Mouse (Mus musculus) G1E (cell line): ENCODE results near the gene Sorcs3. TPM values are rescaled to one million over a fixed set of nuclear protein-coding genes. Genes with fewer than 3 reads are reported as not detected.

Experiments
- ATAC-seq: 2 replicates; pipeline ENCODE4 v1.8.0; 2016; ENCODE audit warnings: mild to moderate bottlenecking; ENCODE audit not compliant: insufficient number of reproducible peaks, poor library complexity, low FRiP score, severe bottlenecking; ENCODE audit errors: extremely low read depth
- DNase-seq: peaks from one replicate; pipeline ENCODE4 v3.0.0; 2012; ENCODE audit warnings: low spot score
- H3K27me3 ChIP-seq: 2 replicates; pipeline ENCODE4 v1.6.1; 2012; ENCODE audit warnings: mild to moderate bottlenecking, low read length, inconsistent platforms; ENCODE audit not compliant: insufficient read depth
- H3K36me3 ChIP-seq: replicated peaks from 2 replicates; pipeline ENCODE3; 2012; ENCODE audit warnings: mild to moderate bottlenecking, inconsistent platforms
- H3K4me1 ChIP-seq: 2 replicates; pipeline ENCODE4 v1.6.1; 2012; ENCODE audit warnings: low read depth, low read length, inconsistent platforms, mixed read lengths; ENCODE audit not compliant: insufficient read depth
- H3K4me3 ChIP-seq: 2 replicates; pipeline ENCODE4 v1.5.1; 2012; ENCODE audit warnings: low read depth, mild to moderate bottlenecking, inconsistent platforms, low read length, moderate library complexity, mixed read lengths
- H3K9me3 ChIP-seq: replicated peaks from 2 replicates; pipeline ENCODE4 v1.6.1; 2012; ENCODE audit warnings: inconsistent platforms
- CTCF ChIP-seq: IDR thresholded peaks from 2 replicates; pipeline ENCODE4 v1.5.1; 2012; ENCODE audit warnings: low read depth, low read length, inconsistent platforms, mixed read lengths
- GATA1 ChIP-seq: IDR thresholded peaks from 2 replicates; pipeline ENCODE4 v1.6.1; 2012; ENCODE audit warnings: borderline replicate concordance, low read length, inconsistent platforms, mixed read lengths
- GATA2 ChIP-seq: IDR thresholded peaks from 2 replicates; pipeline ENCODE4 v1.6.1; 2012; ENCODE audit warnings: low read depth, low read length, inconsistent platforms, borderline replicate concordance
- POLR2AphosphoS5 ChIP-seq: IDR thresholded peaks from 2 replicates; pipeline ENCODE4 v1.6.1; 2012; ENCODE audit warnings: low read depth, low read length, inconsistent platforms; ENCODE audit not compliant: insufficient replicate concordance
- TAL1 ChIP-seq: conservative IDR thresholded peaks from 2 replicates; pipeline ENCODE4 v1.6.1; 2012; ENCODE audit warnings: low read depth, low read length, inconsistent platforms, mixed read lengths
- polyA plus RNA-seq: library from polyadenylated mRNA; stranded (reverse); fragments of >175 nt; gene quantifications from 2 replicates; pipeline ENCODE4 v1.2.3, GENCODE M21; 2012
- total RNA-seq, 2 experiments: library from RNA; stranded (forward) in 1 of 2; stranded (reverse) in 1 of 2; fragments of 200-1000 nt in 1 of 2; fragments of >200 nt in 1 of 2; fragmentation: Nextera tagmentation in 1 of 2; gene quantifications; 2 replicates each; pipeline ENCODE4 v1.2.3; 2014 to 2017

The Sorcs3 gene
- total and polyA plus RNA-seq, 3 experiments = not detected

- peak; percentile 22; the same call in 1 of the 2 replicates for ATAC-seq
- no peaks in the 10 kb centered on the region for H3K27me3 ChIP-seq
Observed at GRCm38 (mm10) chr19:48237786-48238372, 32.1 kb downstream of the Sorcs3 start.

GRCm38 (mm10) chr19:48238391-48238790 is 32.6 kb downstream of the Sorcs3 start:
- Histone ChIP-seq H3K36me3 (no peaks in the 10 kb centered on the region), H3K9me3 (peaks cover 75% of the 10 kb centered on the region), H3K4me3 (no peak overlapping the region), H3K4me1 (no peaks in the 10 kb centered on the region), H3K27me3 (no peaks in the 10 kb centered on the region)
- TF ChIP-seq TAL1 (no peak), POLR2AphosphoS5 (no peak), GATA1 (no peak), CTCF (no peak), GATA2 (no peak)
- ATAC-seq (no peak), DNase-seq (no peak)

More at GRCm38 (mm10) chr19:48237786-48238372, 32.1 kb downstream of the Sorcs3 start:
- Histone ChIP-seq H3K4me1 (no peaks in the 10 kb centered on the region), H3K4me3 (no peak overlapping the region), H3K36me3 (no peaks in the 10 kb centered on the region), H3K9me3 (peaks cover 72% of the 10 kb centered on the region)
- no peak for DNase-seq
- no peak for TF ChIP-seq POLR2AphosphoS5
- no peak for TF ChIP-seq TAL1
- TF ChIP-seq CTCF = no peak
- TF ChIP-seq GATA1 = no peak
- no peak for TF ChIP-seq GATA2

GRCm38 (mm10) chr19:48240960-48241359 is 35.1 kb downstream of the Sorcs3 start:
- DNase-seq (no peak), ATAC-seq (no peak)
- Histone ChIP-seq H3K4me1 (no peaks in the 10 kb centered on the region), H3K36me3 (no peaks in the 10 kb centered on the region), H3K9me3 (peaks cover 68% of the 10 kb centered on the region), H3K4me3 (no peak overlapping the region), H3K27me3 (no peaks in the 10 kb centered on the region)
- TF ChIP-seq GATA1 (no peak), POLR2AphosphoS5 (no peak), CTCF (no peak), TAL1 (no peak), GATA2 (no peak)

GRCm38 (mm10) chr19:48244036-48244435 is 38.2 kb downstream of the Sorcs3 start:
- Histone ChIP-seq H3K4me1 (no peaks in the 10 kb centered on the region), H3K4me3 (no peak overlapping the region), H3K36me3 (no peaks in the 10 kb centered on the region), H3K27me3 (no peaks in the 10 kb centered on the region), H3K9me3 (peaks cover 41% of the 10 kb centered on the region)
- ATAC-seq (no peak), DNase-seq (no peak)
- no peak for TF ChIP-seq TAL1

GRCm38 (mm10) chr19:48259223-48259622 is 53.4 kb downstream of the Sorcs3 start:
- Histone ChIP-seq H3K4me1 (no peaks in the 10 kb centered on the region), H3K27me3 (no peaks in the 10 kb centered on the region), H3K36me3 (no peaks in the 10 kb centered on the region), H3K9me3 (peaks cover 80% of the 10 kb centered on the region), H3K4me3 (no peak overlapping the region)
- no peak for ATAC-seq
- no peak for TF ChIP-seq TAL1
- no peak for TF ChIP-seq POLR2AphosphoS5
- DNase-seq = no peak

GRCm38 (mm10) chr19:48260671-48261070 is 54.8 kb downstream of the Sorcs3 start:
- H3K4me1 ChIP-seq = no peaks in the 10 kb centered on the region
- no peaks in the 10 kb centered on the region for H3K36me3 ChIP-seq
- H3K4me3 ChIP-seq = peak overlapping the region; percentile 20; the same call in 1 of the 2 replicates
- peaks cover 76% of the 10 kb centered on the region for H3K9me3 ChIP-seq
- DNase-seq (no peak), ATAC-seq (no peak)
- no peaks in the 10 kb centered on the region for H3K27me3 ChIP-seq
- no peak for TF ChIP-seq GATA1
- no peak for TF ChIP-seq POLR2AphosphoS5
- no peak for TF ChIP-seq TAL1
- no peak for TF ChIP-seq CTCF
- TF ChIP-seq GATA2 = no peak

- DNase-seq (no peak), ATAC-seq (no peak)
- H3K9me3 ChIP-seq = peaks cover 66% of the 10 kb centered on the region
- H3K36me3 ChIP-seq = no peaks in the 10 kb centered on the region
- no peaks in the 10 kb centered on the region for H3K27me3 ChIP-seq
- TF ChIP-seq TAL1 = no peak
- no peak for TF ChIP-seq CTCF
- no peak for TF ChIP-seq GATA1
- TF ChIP-seq GATA2 = no peak
- TF ChIP-seq POLR2AphosphoS5 = no peak
- no peak overlapping the region for H3K4me3 ChIP-seq
- H3K4me1 ChIP-seq = no peaks in the 10 kb centered on the region
Observed at GRCm38 (mm10) chr19:48263750-48264149, 57.9 kb downstream of the Sorcs3 start.
